Mouse (Mus musculus) megakaryocyte, embryonic 14.5 days (primary cell): Measurements from ENCODE around the gene Tpgs1.
"Not testable (repeated sequence)": the region's sequence is repeated elsewhere in the genome, so short reads cannot be mapped to it uniquely, and the experiment has no call there.

Source experiments
- FLI1 ChIP-seq: IDR thresholded peaks from 2 replicates; pipeline ENCODE4 v1.6.1; 2012; ENCODE audit warnings: low read length, inconsistent platforms, mixed read lengths
- GATA1 ChIP-seq: IDR thresholded peaks from 3 replicates; pipeline ENCODE4 v1.6.1; 2012; ENCODE audit warnings: mixed read lengths, low read length, inconsistent platforms, borderline replicate concordance

- not testable (repeated sequence) for TF ChIP-seq GATA1, FLI1
Observed at GRCm38 (mm10) chr10:79702970-79703369, 33.8 kb downstream of the Tpgs1 start.
